Mouse (Mus musculus): Measurements from ENCODE around the gene Arap1.

GRCm38 (mm10) chr7:101416391-101416790, 68.5 kb downstream of the Arap1 start:
- TF ChIP-seq CTCF (IDR thresholded peaks at IDR 0.05; ENCODE audit: low read depth, low read length) (no peak), POLR2A (IDR thresholded peaks at IDR 0.05; ENCODE audit: insufficient read depth, low read length) (no peak), EP300 (IDR thresholded peaks at IDR 0.05; ENCODE audit: insufficient read depth, low read depth, low read length) (no peak)
